In genomic region chr1:133744609-133745008, GRCm38 (mm10) we compare ENCODE assay signal across 8 mouse cellular contexts. TPM values are rescaled to one million over a fixed set of nuclear protein-coding genes. Genes with fewer than 3 reads are reported as not detected.
DNase-seq lines count a peak whose midpoint lies in the region; ATAC-seq lines count a peak whose summit lies in the region.

No protein-coding gene starts in this region.

- H3K27me3 ChIP-seq in heart, embryonic 13.5 days (replicated peaks): no peaks in the 10 kb centered on the region
- no peaks in the 10 kb centered on the region for H3K27me3 ChIP-seq in lung, embryonic 15.5 days

- peak overlapping the region; percentile 16; the same call in 1 of the 2 replicates for H3K4me2 ChIP-seq in heart, embryonic 13.5 days
- 0 out of 2 replicates have a peak overlapping the region, but pooled peaks have one; percentile 10 for H3K4me2 ChIP-seq in lung, embryonic 15.5 days

- H3K27ac ChIP-seq in heart, embryonic 13.5 days (replicated peaks): peak overlapping the region; percentile 74
- H3K27ac ChIP-seq in lung, embryonic 15.5 days: peak overlapping the region; percentile 79

- H3K9ac ChIP-seq in heart, embryonic 13.5 days: peak overlapping the region; percentile 45; the same call in 1 of the 2 replicates
- no peak overlapping the region for H3K9ac ChIP-seq in lung, embryonic 15.5 days

- peaks cover 7% of the 10 kb centered on the region for H3K36me3 ChIP-seq in heart, embryonic 13.5 days
- H3K36me3 ChIP-seq in lung, embryonic 15.5 days: no peaks in the 10 kb centered on the region

- no peak for ATAC-seq in heart, embryonic 13.5 days (ENCODE audit: extremely low read depth, insufficient number of reproducible peaks, low FRiP score, low TSS enrichment)
- ATAC-seq in lung, embryonic 15.5 days (ENCODE audit: borderline replicate concordance, extremely low read depth, low FRiP score, low TSS enrichment): peak; percentile 72; the same call in 1 of the 2 replicates

- no peaks in the 10 kb centered on the region for H3K9me3 ChIP-seq in heart, embryonic 13.5 days
- no peaks in the 10 kb centered on the region for H3K9me3 ChIP-seq in lung, embryonic 15.5 days

- peak; percentile 26 for DNase-seq in right cerebral cortex, adult 18-20 months
- DNase-seq in right cerebral cortex, postnatal 36 days (ENCODE audit: low spot score in 2 of 2): no peak
- peak; percentile 79 to 85 for DNase-seq in cerebellum, postnatal 10 days
- DNase-seq in kidney, postnatal 25 days: peak; percentile 58 to 67
- peak; percentile 41 to 81 for DNase-seq in urinary bladder, postnatal 36 days (ENCODE audit: low spot score in 2 of 2)
- DNase-seq in spleen, postnatal 14 days (ENCODE audit: low spot score in 2 of 2): no peak

- no peak overlapping the region for H3K4me3 ChIP-seq in heart, embryonic 13.5 days
- H3K4me3 ChIP-seq in lung, embryonic 15.5 days: no peak overlapping the region

- 58% methylated on average over 4 of the region's 4 CpGs for whole genome bisulfite sequencing in heart, embryonic 13.5 days
- WGBS in lung, embryonic 15.5 days: 19% methylated on average over 4 of the region's 4 CpGs

- H3K4me1 ChIP-seq in heart, embryonic 13.5 days: peaks cover 57% of the 10 kb centered on the region
- peaks cover 51% of the 10 kb centered on the region for H3K4me1 ChIP-seq in lung, embryonic 15.5 days

RNA-seq across cellular contexts. Expression of gene Lax1, which starts 54.7 kb away (rescaled TPM):
- polyA plus RNA-seq in heart, embryonic 13.5 days (2015; fragmentation: Nextera tagmentation; extraction: Ambion mirVana): 0.24 and 0.39 TPM in 2 replicates
- polyA plus RNA-seq in lung, embryonic 15.5 days (2015; fragmentation: Nextera tagmentation; extraction: Ambion mirVana): 0.18 and 0.75 TPM in 2 replicates

RNA-seq across cellular contexts. Expression of gene Atp2b4, which starts 56.2 kb away (rescaled TPM):
- polyA plus RNA-seq in heart, embryonic 13.5 days (2015; fragmentation: Nextera tagmentation; extraction: Ambion mirVana): 13.9 and 16.8 TPM in 2 replicates
- 9.0 and 9.6 TPM in 2 replicates for polyA plus RNA-seq in lung, embryonic 15.5 days (2015; fragmentation: Nextera tagmentation; extraction: Ambion mirVana)

Comparison
In these comparisons a context has a peak if more than half of its experiments do, and no peak if none do; other contexts are left out.
1. DNase-seq: peak in right cerebral cortex, adult 18-20 months (single experiment), cerebellum, postnatal 10 days (2 of 2), kidney, postnatal 25 days (2 of 2) and urinary bladder, postnatal 36 days (2 of 2); none in right cerebral cortex, postnatal 36 days (0 of 2) and spleen, postnatal 14 days (0 of 2).